Mouse (Mus musculus): ENCODE data around the gene Fcgr3.

DNA sequence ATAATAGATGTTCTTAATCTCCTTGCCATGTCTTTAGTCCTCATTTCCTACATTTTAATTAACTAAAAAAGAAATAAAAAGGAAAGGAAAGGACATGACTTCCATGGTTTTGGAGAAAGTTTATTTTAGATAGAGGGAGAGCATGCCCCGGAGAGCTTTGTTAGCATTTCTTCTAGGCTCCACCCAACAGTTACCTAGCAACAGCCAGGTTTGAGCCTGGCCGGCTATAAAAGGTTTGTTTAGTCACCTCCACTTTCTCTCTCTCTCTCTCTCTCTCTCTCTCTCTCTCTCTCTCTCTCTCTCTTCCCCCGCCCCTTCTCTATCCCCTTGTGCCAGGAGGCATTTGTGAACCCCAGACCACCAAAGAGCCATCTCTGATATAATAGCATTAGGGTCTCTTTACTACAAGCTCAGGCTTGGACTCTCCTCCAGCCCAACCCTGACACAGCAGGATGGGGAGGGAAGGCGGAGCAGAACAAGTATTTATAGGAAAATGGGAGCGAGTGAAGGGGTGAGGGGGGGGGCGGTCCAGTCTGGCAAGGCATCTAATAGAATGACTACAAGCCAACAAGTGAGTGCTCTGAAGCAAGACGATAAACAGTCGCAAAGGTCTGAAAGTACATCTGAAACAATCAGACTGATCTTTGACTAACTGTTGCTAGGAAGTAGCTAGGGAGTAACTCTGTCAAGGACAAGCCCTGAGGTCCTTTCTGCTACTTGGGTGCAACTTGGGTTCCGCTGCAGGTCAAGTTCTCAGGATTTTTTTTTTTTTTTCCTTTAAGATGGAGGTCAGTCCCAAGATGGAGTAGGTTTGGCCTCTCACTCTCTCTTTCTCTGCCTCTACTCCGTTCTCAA lies 31.6 kb upstream of the Fcgr3 start:
- TF ChIP-seq TAL1 (IDR thresholded peaks at IDR 0.05; ENCODE audit: low read length) (no peak), GATA1 (IDR thresholded peaks at IDR 0.05; ENCODE audit: low read length) (no peak)

All from erythroblast, embryonic 14.5 days (primary cell).